Mouse (Mus musculus) forebrain, embryonic 16.5 days (tissue): ENCODE data around the gene Utp4. TPM values are rescaled to one million over a fixed set of nuclear protein-coding genes. Genes with fewer than 3 reads are reported as not detected.
A peak's percentile ranks its signal among the peaks of the same experiment; 100 is the strongest.
"Not testable (repeated sequence)": the region's sequence is repeated elsewhere in the genome, so short reads cannot be mapped to it uniquely, and the experiment has no call there.

Experiments used
- ATAC-seq: fragments of 200-750 bp; cut with Nextera tagmentation; 2 replicates; pipeline ENCODE4 v1.8.0; 2017; ENCODE audit warnings: mild to moderate bottlenecking, moderate library complexity
- H3K27ac ChIP-seq: fragments of 300-500 bp; sonication (generic); 2 replicates; pipeline ENCODE4 v1.5.1; 2014; ENCODE audit warnings: low read length, control low read depth
- H3K27me3 ChIP-seq: fragments of 300-500 bp; sonication (generic); replicated peaks from 2 replicates; pipeline ENCODE4 v1.6.1; 2014; ENCODE audit warnings: low read length; ENCODE audit not compliant: control insufficient read depth, insufficient read depth
- H3K36me3 ChIP-seq: fragments of 300-500 bp; sonication (generic); 2 replicates; pipeline ENCODE4 v1.6.1; 2014; ENCODE audit not compliant: control insufficient read depth, insufficient read depth
- H3K4me1 ChIP-seq: fragments of 300-500 bp; sonication (generic); replicated peaks from 2 replicates; pipeline ENCODE4 v1.6.1; 2014; ENCODE audit warnings: low read length; ENCODE audit not compliant: control insufficient read depth, insufficient read depth
- H3K4me2 ChIP-seq: fragments of 300-500 bp; sonication (generic); 2 replicates; pipeline ENCODE4 v1.6.1; 2014; ENCODE audit warnings: mild to moderate bottlenecking, low read length, control low read depth
- H3K4me3 ChIP-seq: fragments of 300-500 bp; sonication (generic); replicated peaks from 2 replicates; pipeline ENCODE4 v1.5.1; 2014; ENCODE audit warnings: mild to moderate bottlenecking, low read length, control low read depth
- H3K9ac ChIP-seq: fragments of 300-500 bp; sonication (generic); replicated peaks from 2 replicates; pipeline ENCODE4 v1.6.1; 2014; ENCODE audit warnings: low read depth, low read length, control low read depth
- H3K9me3 ChIP-seq: fragments of 300-500 bp; sonication (generic); 2 replicates; pipeline ENCODE4 v1.6.1; 2016; ENCODE audit warnings: low read length; ENCODE audit not compliant: control insufficient read depth
- WGBS: fragments of 180-500 bp; shearing (Covaris S2); extraction: QIAGEN DNeasy Blood & Tissue Kit; methylation state at CpG from one replicate; pipeline ENCODE4 v1.1.7; 2014; 5-methylcytosine and 5-hydroxymethylcytosine counted together
- polyA plus RNA-seq: library from polyadenylated mRNA; unstranded; fragments of >200 nt; fragmentation: Nextera tagmentation; extraction: Ambion mirVana; gene quantifications from 2 replicates; pipeline ENCODE4 v1.2.1, GENCODE M21; 2015

The Utp4 gene
- polyA plus RNA-seq, 1 experiment from 2014 or later = 48.6 TPM

- peak; percentile 33 for ATAC-seq
- Histone ChIP-seq H3K4me3 (peak overlapping the region; percentile 68), H3K27me3 (peaks cover 14% of the 10 kb centered on the region), H3K36me3 (no peaks in the 10 kb centered on the region), H3K9me3 (no peaks in the 10 kb centered on the region), H3K9ac (peak overlapping the region; percentile 73), H3K4me2 (peak overlapping the region; percentile 96), H3K4me1 (peaks cover 28% of the 10 kb centered on the region), H3K27ac (0 out of 2 replicates have a peak overlapping the region, but pooled peaks have one; percentile 25)
- WGBS = 0% methylated on average over 15 of the region's 15 CpGs
These were observed 22.0 kb upstream of the Utp4 start for GRCm38 (mm10) chr8:106871328-106871926.

GRCm38 (mm10) chr8:106871931-106872371, 21.5 kb upstream of the Utp4 start:
- no peaks in the 10 kb centered on the region for H3K9me3 ChIP-seq
- H3K4me3 ChIP-seq = peak overlapping the region; percentile 68
- peak overlapping the region; percentile 96 for H3K4me2 ChIP-seq
- 0 out of 2 replicates have a peak overlapping the region, but pooled peaks have one; percentile 19 for H3K27ac ChIP-seq
- H3K27me3 ChIP-seq = peaks cover 14% of the 10 kb centered on the region
- peaks cover 28% of the 10 kb centered on the region for H3K4me1 ChIP-seq
- WGBS = under 1% methylated on average over 22 of the region's 22 CpGs
- peak; percentile 52 for ATAC-seq
- no peaks in the 10 kb centered on the region for H3K36me3 ChIP-seq
- H3K9ac ChIP-seq = peak overlapping the region; percentile 73

- Histone ChIP-seq H3K27me3 (peaks cover 14% of the 10 kb centered on the region), H3K4me2 (peak overlapping the region; percentile 96), H3K4me1 (peaks cover 28% of the 10 kb centered on the region), H3K9me3 (no peaks in the 10 kb centered on the region), H3K4me3 (peak overlapping the region; percentile 68), H3K9ac (peak overlapping the region; percentile 73), H3K36me3 (no peaks in the 10 kb centered on the region), H3K27ac (no peak overlapping the region)
- 9% methylated on average over 8 of the region's 8 CpGs for WGBS
- no peak for ATAC-seq
These were observed 20.9 kb upstream of the Utp4 start for GRCm38 (mm10) chr8:106872454-106873034.

- no peak overlapping the region for H3K9ac ChIP-seq
- WGBS = 79% methylated on average over 8 of the region's 8 CpGs
These were observed 13.2 kb upstream of the Utp4 start for GRCm38 (mm10) chr8:106880121-106880707.

GRCm38 (mm10) chr8:106884094-106884493, 9.3 kb upstream of the Utp4 start:
- H3K4me1 ChIP-seq, H3K9me3 ChIP-seq, H3K27me3 ChIP-seq, H3K4me2 ChIP-seq, H3K9ac ChIP-seq, H3K4me3 ChIP-seq, H3K27ac ChIP-seq, ATAC-seq: not testable (repeated sequence)
- H3K36me3 ChIP-seq = peaks cover 12% of the 10 kb centered on the region
- WGBS = 94% methylated on average over 11 of the region's 11 CpGs

More at GRCm38 (mm10) chr8:106880121-106880707, 13.2 kb upstream of the Utp4 start:
- no peak overlapping the region for H3K27ac ChIP-seq
- ATAC-seq = no peak
- H3K36me3 ChIP-seq = peaks cover 3% of the 10 kb centered on the region; the same call in 1 of the 2 replicates
- H3K4me2 ChIP-seq = no peak overlapping the region
- H3K4me1 ChIP-seq = no peaks in the 10 kb centered on the region
- no peaks in the 10 kb centered on the region for H3K9me3 ChIP-seq
- H3K4me3 ChIP-seq = no peak overlapping the region
- no peaks in the 10 kb centered on the region for H3K27me3 ChIP-seq

- not testable (repeated sequence) for H3K4me3 ChIP-seq, H3K9ac ChIP-seq, H3K36me3 ChIP-seq, ATAC-seq, H3K4me1 ChIP-seq, H3K27me3 ChIP-seq, H3K4me2 ChIP-seq, H3K27ac ChIP-seq, H3K9me3 ChIP-seq
- WGBS = 93% methylated on average over 4 of the region's 4 CpGs
These were observed 8.5 kb upstream of the Utp4 start for GRCm38 (mm10) chr8:106884826-106885400.

GRCm38 (mm10) chr8:106887336-106888189, 5.9 kb upstream of the Utp4 start:
- H3K27ac ChIP-seq = no peak overlapping the region
- WGBS = 43% methylated on average over 5 of the region's 5 CpGs

GRCm38 (mm10) chr8:106888803-106889202, 4.6 kb upstream of the Utp4 start:
- Histone ChIP-seq H3K9me3 (no peaks in the 10 kb centered on the region), H3K4me3 (no peak overlapping the region), H3K9ac (no peak overlapping the region), H3K4me1 (peaks cover 11% of the 10 kb centered on the region), H3K27ac (no peak overlapping the region), H3K4me2 (no peak overlapping the region), H3K36me3 (peaks cover 9% of the 10 kb centered on the region), H3K27me3 (no peaks in the 10 kb centered on the region)
- ATAC-seq = no peak
- 85% methylated on average over 3 of the region's 3 CpGs for WGBS

More at GRCm38 (mm10) chr8:106887336-106888189, 5.9 kb upstream of the Utp4 start:
- no peak overlapping the region for H3K4me2 ChIP-seq
- ATAC-seq = peak; percentile 87
- H3K4me1 ChIP-seq = peaks cover 11% of the 10 kb centered on the region
- H3K36me3 ChIP-seq = peaks cover 9% of the 10 kb centered on the region
- no peak overlapping the region for H3K9ac ChIP-seq
- no peaks in the 10 kb centered on the region for H3K9me3 ChIP-seq
- H3K27me3 ChIP-seq = no peaks in the 10 kb centered on the region
- H3K4me3 ChIP-seq = no peak overlapping the region
